Mouse (Mus musculus) liver, adult 2 months (tissue): ENCODE data around the gene Cgas.

ENCODE experiments used
- CTCF ChIP-seq: fragments of 200-500 bp; IDR thresholded peaks from 2 replicates; pipeline ENCODE4 v1.5.1; 2011; ENCODE audit warnings: low read depth, low read length, control low read depth
- POLR2A ChIP-seq: fragments of 200-500 bp; IDR thresholded peaks from 2 replicates; pipeline ENCODE4 v1.6.1; 2011; ENCODE audit warnings: low read length, control low read depth; ENCODE audit not compliant: insufficient read depth; ENCODE audit errors: extremely low read depth

GRCm38 (mm10) chr9:78428870-78429432, 14.1 kb downstream of the Cgas start:
- TF ChIP-seq CTCF: no peak
- no peak for TF ChIP-seq POLR2A
